Mouse (Mus musculus) liver, embryonic 14.5 days (tissue): ENCODE data around the gene Lims1.

Experiments used
- CTCF ChIP-seq: IDR thresholded peaks from 2 replicates; pipeline ENCODE4 v1.5.1; 2016; ENCODE audit warnings: antibody characterized with exemption, low read depth, control low read depth
- EP300 ChIP-seq: IDR thresholded peaks from 2 replicates; pipeline ENCODE4 v1.6.1; 2016; ENCODE audit warnings: antibody characterized with exemption, low read depth

GRCm38 (mm10) chr10:58392435-58392834, 69.2 kb downstream of the Lims1 start:
- TF ChIP-seq CTCF (no peak), EP300 (no peak)
